Mouse (Mus musculus) erythroblast, adult 5-6 weeks (primary cell): ENCODE measurements around the gene Podnl1. TPM values are rescaled to one million over a fixed set of nuclear protein-coding genes. Genes with fewer than 3 reads are reported as not detected.

ENCODE experiments used
- ATAC-seq: replicated peaks from 2 replicates; pipeline ENCODE4 v1.8.0; 2016; ENCODE audit warnings: moderate number of reproducible peaks, mild to moderate bottlenecking, moderate TSS enrichment, inconsistent platforms; ENCODE audit not compliant: poor library complexity, low FRiP score, severe bottlenecking
- total RNA-seq, 2 experiments: library from RNA; stranded (forward) in 1 of 2; stranded (reverse) in 1 of 2; fragments of 150-400 nt in 1 of 2; fragments of 200-764, 138-1000 nt in 1 of 2; gene quantifications; 2 replicates each; pipeline versions ENCODE4 v1.2.3 to v1.2.4; 2015 to 2017; ENCODE audit warnings: low replicate concordance in 2 of 2

The Podnl1 gene
- total RNA-seq, 2 experiments from 2014 or later = not detected

GRCm38 (mm10) chr8:84180530-84181190, 54.9 kb downstream of the Podnl1 start:
- no peak for ATAC-seq

Other genes with a start within 250 kb of the Podnl1 start
- gene Adgrl1, start 225.9 kb upstream of the Podnl1 start, total RNA-seq (2015; ENCODE audit: low replicate concordance) = 0.58 and 1.7 TPM in 2 replicates
- gene Adgrl1, start 225.9 kb upstream of the Podnl1 start, total RNA-seq (2017; ENCODE audit: low replicate concordance) = 0.09 and 0.14 TPM in 2 replicates
- gene Gm10644, start 170.8 kb upstream of the Podnl1 start, total RNA-seq (2015; ENCODE audit: low replicate concordance) = not detected in 2 replicates
- not detected in 2 replicates for gene Gm10644, start 170.8 kb upstream of the Podnl1 start, total RNA-seq (2017; ENCODE audit: low replicate concordance)
- gene Asf1b, start 170.5 kb upstream of the Podnl1 start, total RNA-seq (2015; ENCODE audit: low replicate concordance) = 23.1 and 32.4 TPM in 2 replicates
- gene Asf1b, start 170.5 kb upstream of the Podnl1 start, total RNA-seq (2017; ENCODE audit: low replicate concordance) = 26.2 and 32.8 TPM in 2 replicates
- gene Prkaca, start 153.0 kb upstream of the Podnl1 start, total RNA-seq (2015; ENCODE audit: low replicate concordance) = 7.5 and 9.8 TPM in 2 replicates
- gene Prkaca, start 153.0 kb upstream of the Podnl1 start, total RNA-seq (2017; ENCODE audit: low replicate concordance) = 6.7 and 7.1 TPM in 2 replicates
- 14.8 and 33.2 TPM in 2 replicates for gene Samd1, start 128.3 kb upstream of the Podnl1 start, total RNA-seq (2015; ENCODE audit: low replicate concordance)
- gene Samd1, start 128.3 kb upstream of the Podnl1 start, total RNA-seq (2017; ENCODE audit: low replicate concordance) = 32.5 and 36.0 TPM in 2 replicates
- gene 1700067K01Rik, start 124.5 kb upstream of the Podnl1 start, total RNA-seq (2015; ENCODE audit: low replicate concordance) = 1.3 TPM in 1 of 2 replicates, not detected in the other
- gene 1700067K01Rik, start 124.5 kb upstream of the Podnl1 start, total RNA-seq (2017; ENCODE audit: low replicate concordance) = 0.51 and 2.6 TPM in 2 replicates
- not detected in 2 replicates for gene 2210011C24Rik, start 113.8 kb upstream of the Podnl1 start, total RNA-seq (2015; ENCODE audit: low replicate concordance)
- gene 2210011C24Rik, start 113.8 kb upstream of the Podnl1 start, total RNA-seq (2017; ENCODE audit: low replicate concordance) = not detected in 2 replicates
- gene Palm3, start 104.5 kb upstream of the Podnl1 start, total RNA-seq (2015; ENCODE audit: low replicate concordance) = not detected in 2 replicates
- not detected in 2 replicates for gene Palm3, start 104.5 kb upstream of the Podnl1 start, total RNA-seq (2017; ENCODE audit: low replicate concordance)
- gene Il27ra, start 83.4 kb upstream of the Podnl1 start, total RNA-seq (2015; ENCODE audit: low replicate concordance) = 0.63 and 0.96 TPM in 2 replicates
- 0.17 TPM in 1 of 2 replicates, not detected in the other for gene Il27ra, start 83.4 kb upstream of the Podnl1 start, total RNA-seq (2017; ENCODE audit: low replicate concordance)
- gene Rln3, start 81.0 kb upstream of the Podnl1 start, total RNA-seq (2015; ENCODE audit: low replicate concordance) = not detected in 2 replicates
- not detected in 2 replicates for gene Rln3, start 81.0 kb upstream of the Podnl1 start, total RNA-seq (2017; ENCODE audit: low replicate concordance)
- not detected in 2 replicates for gene Gm10643, start 60.9 kb upstream of the Podnl1 start, total RNA-seq (2015; ENCODE audit: low replicate concordance)
- gene Gm10643, start 60.9 kb upstream of the Podnl1 start, total RNA-seq (2017; ENCODE audit: low replicate concordance) = not detected in 2 replicates
- gene Rfx1, start 59.2 kb upstream of the Podnl1 start, total RNA-seq (2015; ENCODE audit: low replicate concordance) = 2.1 and 3.1 TPM in 2 replicates
- 1.4 and 3.5 TPM in 2 replicates for gene Rfx1, start 59.2 kb upstream of the Podnl1 start, total RNA-seq (2017; ENCODE audit: low replicate concordance)
- gene Dcaf15, start 21.2 kb upstream of the Podnl1 start, total RNA-seq (2015; ENCODE audit: low replicate concordance) = 0.19 and 4.0 TPM in 2 replicates
- gene Dcaf15, start 21.2 kb upstream of the Podnl1 start, total RNA-seq (2017; ENCODE audit: low replicate concordance) = 1.9 and 2.9 TPM in 2 replicates
- gene Cc2d1a, start 21.9 kb downstream of the Podnl1 start, total RNA-seq (2015; ENCODE audit: low replicate concordance) = 4.2 and 7.3 TPM in 2 replicates
- 0.60 and 2.5 TPM in 2 replicates for gene Cc2d1a, start 21.9 kb downstream of the Podnl1 start, total RNA-seq (2017; ENCODE audit: low replicate concordance)
- not detected in 2 replicates for gene 4930432K21Rik, start 22.0 kb downstream of the Podnl1 start, total RNA-seq (2015; ENCODE audit: low replicate concordance)
- 0.43 TPM in 1 of 2 replicates, not detected in the other for gene 4930432K21Rik, start 22.0 kb downstream of the Podnl1 start, total RNA-seq (2017; ENCODE audit: low replicate concordance)
- gene Nanos3, start 59.2 kb downstream of the Podnl1 start, total RNA-seq (2015; ENCODE audit: low replicate concordance) = not detected in 2 replicates
- gene Nanos3, start 59.2 kb downstream of the Podnl1 start, total RNA-seq (2017; ENCODE audit: low replicate concordance) = not detected in 2 replicates
- gene Zswim4, start 111.1 kb downstream of the Podnl1 start, total RNA-seq (2015; ENCODE audit: low replicate concordance) = 3.1 and 3.5 TPM in 2 replicates
- 6.3 and 7.4 TPM in 2 replicates for gene Zswim4, start 111.1 kb downstream of the Podnl1 start, total RNA-seq (2017; ENCODE audit: low replicate concordance)
- 53.7 and 79.2 TPM in 2 replicates for gene D8Ertd738e, start 123.7 kb downstream of the Podnl1 start, total RNA-seq (2015; ENCODE audit: low replicate concordance)
- 25.5 and 34.4 TPM in 2 replicates for gene D8Ertd738e, start 123.7 kb downstream of the Podnl1 start, total RNA-seq (2017; ENCODE audit: low replicate concordance)
- gene Mri1, start 131.3 kb downstream of the Podnl1 start, total RNA-seq (2015; ENCODE audit: low replicate concordance) = 2.3 and 2.5 TPM in 2 replicates
- 1.8 and 4.7 TPM in 2 replicates for gene Mri1, start 131.3 kb downstream of the Podnl1 start, total RNA-seq (2017; ENCODE audit: low replicate concordance)
- gene Ccdc130, start 144.4 kb downstream of the Podnl1 start, total RNA-seq (2015; ENCODE audit: low replicate concordance) = 4.0 and 22.1 TPM in 2 replicates
- gene Ccdc130, start 144.4 kb downstream of the Podnl1 start, total RNA-seq (2017; ENCODE audit: low replicate concordance) = 3.3 and 3.5 TPM in 2 replicates